Mouse (Mus musculus) liver, postnatal 0 days (tissue): Measurements from ENCODE around the gene Sbds.

Experiments
- CTCF ChIP-seq: sonication (generic); IDR thresholded peaks from 2 replicates; pipeline ENCODE4 v1.5.1; 2016; ENCODE audit warnings: antibody characterized with exemption, low read depth
- EP300 ChIP-seq: IDR thresholded peaks from 2 replicates; pipeline ENCODE4 v1.6.1; 2016; ENCODE audit warnings: antibody characterized with exemption, low read depth, mild to moderate bottlenecking

GRCm38 (mm10) chr5:130226790-130227189 is 28.5 kb downstream of the Sbds start:
- TF ChIP-seq CTCF: no peak
- TF ChIP-seq EP300: no peak
